Mouse (Mus musculus) small intestine, adult 2 months (tissue): ENCODE measurements at regions not wholly inside any gene's neighbourhood (a gene's known extent, or its start where the extent isn't known, plus 50 kb on each side); places are given as distances from the start of the nearest gene placed in this dataset.

Experiments
- CTCF ChIP-seq: fragments of 200-500 bp; IDR thresholded peaks from 2 replicates; pipeline ENCODE4 v1.5.1; 2012; ENCODE audit warnings: low read depth, mild to moderate bottlenecking, control low read depth, inconsistent platforms, low read length, moderate library complexity, mixed read lengths; ENCODE audit not compliant: insufficient replicate concordance, insufficient read length; ENCODE audit errors: extremely low read depth
- POLR2A ChIP-seq: fragments of 200-500 bp; IDR thresholded peaks from 2 replicates; pipeline ENCODE4 v1.6.1; 2012; ENCODE audit warnings: low read depth, mild to moderate bottlenecking, control low read depth, inconsistent platforms, low read length, moderate library complexity

- no peak for TF ChIP-seq POLR2A
- no peak for TF ChIP-seq CTCF
Measured at GRCm38 (mm10) chr16:93379611-93380010, 224.3 kb downstream of the Setd4 start.
